Mouse (Mus musculus) liver, adult 2 months (tissue): ENCODE data around the gene Cbx8.

Experiments
- CTCF ChIP-seq: fragments of 200-500 bp; IDR thresholded peaks from 2 replicates; pipeline ENCODE4 v1.5.1; 2011; ENCODE audit warnings: low read depth, low read length, control low read depth
- POLR2A ChIP-seq: fragments of 200-500 bp; IDR thresholded peaks from 2 replicates; pipeline ENCODE4 v1.6.1; 2011; ENCODE audit warnings: low read length, control low read depth; ENCODE audit not compliant: insufficient read depth; ENCODE audit errors: extremely low read depth

- no peak for TF ChIP-seq CTCF
- TF ChIP-seq POLR2A, result no peak
Measured at GRCm38 (mm10) chr11:119036447-119036846, 4.3 kb downstream of the Cbx8 start.
